ENCODE assay signal across 16 mouse cellular contexts in genomic region chr9:22385890-22386289, GRCm38 (mm10). TPM values are rescaled to one million over a fixed set of nuclear protein-coding genes. Genes with fewer than 3 reads are reported as not detected.
DNase-seq lines count a peak whose midpoint lies in the region; ATAC-seq and TF ChIP-seq lines count a peak whose summit lies in the region.
"Had no signal": no experiment of that assay in that cellular context is flagged by ENCODE, and none has a peak within 500 bp of the region (broad histone marks: within the 10 kb centered on the region; RNA-seq: fewer than 3 reads in every experiment).

No protein-coding gene starts in this region.

- TF ChIP-seq POLR2A in MEL (IDR thresholded peaks at IDR 0.05; ENCODE audit: control insufficient read depth in 1 of 2, insufficient read depth in 1 of 2, low read depth in 1 of 2, low read length in 2 of 2, poor library complexity in 1 of 2), result no peak

- H3K27ac ChIP-seq in heart, postnatal 0 days (ENCODE audit: low read depth), result peak overlapping the region; percentile 58; the same call in 1 of the 2 replicates
- no peak overlapping the region for H3K27ac ChIP-seq in heart, embryonic 12.5 days (ENCODE audit: poor library complexity, severe bottlenecking)
- H3K27ac ChIP-seq in MEL (ENCODE audit: control insufficient read depth, low read depth, low read length), result no peak overlapping the region
- peak overlapping the region; percentile 16; the same call in 1 of the 2 replicates for H3K27ac ChIP-seq in liver, embryonic 13.5 days
- no peak overlapping the region for H3K27ac ChIP-seq in neural tube, embryonic 15.5 days (replicated peaks)
- H3K27ac ChIP-seq in kidney, embryonic 14.5 days (ENCODE audit: low read depth, low read length), result no peak overlapping the region
- H3K27ac ChIP-seq: kidney, embryonic 15.5 days; layer of hippocampus, adult 2 months; left cerebral cortex, adult 2 months; neural tube, embryonic 13.5 days had no signal

- peaks cover 6% of the 10 kb centered on the region for H3K36me3 ChIP-seq in heart, postnatal 0 days (replicated peaks; ENCODE audit: control insufficient read depth, insufficient read depth, low read length)
- H3K36me3 ChIP-seq in heart, embryonic 12.5 days, result peaks cover 29% of the 10 kb centered on the region
- peaks cover 58 to 59% of the 10 kb centered on the region in 2 experiments for H3K36me3 ChIP-seq in MEL (ENCODE audit: control insufficient read depth in 1 of 2, insufficient read depth in 2 of 2, low read length in 2 of 2)
- peaks cover 47% of the 10 kb centered on the region for H3K36me3 ChIP-seq in liver, embryonic 13.5 days
- no peaks in the 10 kb centered on the region for H3K36me3 ChIP-seq in neural tube, embryonic 15.5 days
- peaks cover 12% of the 10 kb centered on the region; the same call in 1 of the 2 replicates for H3K36me3 ChIP-seq in kidney, embryonic 14.5 days (ENCODE audit: control insufficient read depth, insufficient read depth, low read length)
- H3K36me3 ChIP-seq: neural tube, embryonic 13.5 days had no signal

- ATAC-seq in heart, postnatal 0 days (ENCODE audit: insufficient read depth, low read depth), result no peak
- no peak for ATAC-seq in heart, embryonic 12.5 days (ENCODE audit: insufficient number of reproducible peaks, low FRiP score)
- no peak for ATAC-seq in liver, embryonic 13.5 days (ENCODE audit: low read depth)
- no peak for ATAC-seq in neural tube, embryonic 15.5 days (ENCODE audit: low FRiP score)
- no peak for ATAC-seq in kidney, embryonic 14.5 days (ENCODE audit: low FRiP score, low TSS enrichment)
- ATAC-seq: forebrain, embryonic 14.5 days had no signal

- no peak for TF ChIP-seq EP300 in heart, postnatal 0 days (IDR thresholded peaks at IDR 0.05; ENCODE audit: low read depth)
- no peak for TF ChIP-seq EP300 in MEL (IDR thresholded peaks at IDR 0.05; ENCODE audit: low read depth in 1 of 2, low read length in 2 of 2)

- H3K4me3 ChIP-seq in heart, postnatal 0 days (ENCODE audit: low read depth, low read length), result no peak overlapping the region
- H3K4me3 ChIP-seq in heart, embryonic 12.5 days, result no peak overlapping the region
- H3K4me3 ChIP-seq in MEL (ENCODE audit: control insufficient read depth in 1 of 2, insufficient read depth in 1 of 2, low read depth in 2 of 2, low read length in 2 of 2), result peak overlapping the region in 1 of 2 experiments; percentile 73; a peak in 2 of 4 replicates
- peak overlapping the region; percentile 40 for H3K4me3 ChIP-seq in liver, embryonic 13.5 days (replicated peaks)
- no peak overlapping the region for H3K4me3 ChIP-seq in neural tube, embryonic 15.5 days (replicated peaks)
- H3K4me3 ChIP-seq in kidney, embryonic 14.5 days (ENCODE audit: low read length), result no peak overlapping the region
- H3K4me3 ChIP-seq: kidney, embryonic 15.5 days; layer of hippocampus, adult 2 months; left cerebral cortex, adult 2 months; neural tube, embryonic 13.5 days had no signal

- peaks cover 72% of the 10 kb centered on the region for H3K79me2 ChIP-seq in MEL (ENCODE audit: control insufficient read depth, insufficient read depth, low read length, poor library complexity)

- H3K27me3 ChIP-seq in heart, postnatal 0 days (ENCODE audit: control insufficient read depth, insufficient read depth, low read length), result no peaks in the 10 kb centered on the region
- H3K27me3 ChIP-seq in heart, embryonic 12.5 days (replicated peaks), result no peaks in the 10 kb centered on the region
- no peaks in the 10 kb centered on the region for H3K27me3 ChIP-seq in MEL (ENCODE audit: control insufficient read depth in 1 of 2, insufficient read depth in 2 of 2, low read length in 2 of 2)
- no peaks in the 10 kb centered on the region for H3K27me3 ChIP-seq in liver, embryonic 13.5 days
- no peaks in the 10 kb centered on the region for H3K27me3 ChIP-seq in neural tube, embryonic 15.5 days (replicated peaks)
- H3K27me3 ChIP-seq in kidney, embryonic 14.5 days (ENCODE audit: control insufficient read depth, insufficient read depth, low read length), result no peaks in the 10 kb centered on the region
- H3K27me3 ChIP-seq: kidney, embryonic 15.5 days; neural tube, embryonic 13.5 days had no signal

- H3K9me3 ChIP-seq in heart, postnatal 0 days (replicated peaks; ENCODE audit: control insufficient read depth, low read length), result no peaks in the 10 kb centered on the region
- no peaks in the 10 kb centered on the region for H3K9me3 ChIP-seq in heart, embryonic 12.5 days (replicated peaks)
- no peaks in the 10 kb centered on the region for H3K9me3 ChIP-seq in MEL (replicated peaks; ENCODE audit: insufficient read depth, low read length)
- no peaks in the 10 kb centered on the region for H3K9me3 ChIP-seq in liver, embryonic 13.5 days (replicated peaks)
- no peaks in the 10 kb centered on the region for H3K9me3 ChIP-seq in neural tube, embryonic 15.5 days (replicated peaks)
- no peaks in the 10 kb centered on the region for H3K9me3 ChIP-seq in kidney, embryonic 14.5 days (ENCODE audit: control insufficient read depth, low read length)
- H3K9me3 ChIP-seq: kidney, embryonic 15.5 days; neural tube, embryonic 13.5 days had no signal

- TF ChIP-seq CTCF in heart, postnatal 0 days (IDR thresholded peaks at IDR 0.05; ENCODE audit: low read depth), result no peak
- no peak for TF ChIP-seq CTCF in MEL (IDR thresholded peaks at IDR 0.05 in 2 of 3, conservative IDR thresholded peaks at IDR 0.05 in 1 of 3; ENCODE audit: control insufficient read depth in 1 of 3, insufficient read depth in 1 of 3, low read depth in 2 of 3, low read length in 3 of 3, poor library complexity in 1 of 3, severe bottlenecking in 1 of 3)

- H3K4me2 ChIP-seq in heart, postnatal 0 days (ENCODE audit: low read depth, low read length), result peak overlapping the region; percentile 8; the same call in 1 of the 2 replicates
- no peak overlapping the region for H3K4me2 ChIP-seq in heart, embryonic 12.5 days
- peak overlapping the region; percentile 66 for H3K4me2 ChIP-seq in liver, embryonic 13.5 days
- no peak overlapping the region for H3K4me2 ChIP-seq in neural tube, embryonic 15.5 days
- no peak overlapping the region for H3K4me2 ChIP-seq in kidney, embryonic 14.5 days (replicated peaks; ENCODE audit: low read depth, low read length)

- H3K9ac ChIP-seq in heart, postnatal 0 days (replicated peaks; ENCODE audit: low read depth, low read length), result no peak overlapping the region
- H3K9ac ChIP-seq in heart, embryonic 12.5 days, result no peak overlapping the region
- peak overlapping the region; percentile 26 for H3K9ac ChIP-seq in MEL (ENCODE audit: control insufficient read depth, low read depth, low read length, poor library complexity, severe bottlenecking)
- H3K9ac ChIP-seq in liver, embryonic 13.5 days, result peak overlapping the region; percentile 40
- no peak overlapping the region for H3K9ac ChIP-seq in neural tube, embryonic 15.5 days (replicated peaks)
- no peak overlapping the region for H3K9ac ChIP-seq in kidney, embryonic 14.5 days (ENCODE audit: low read depth, low read length)
- H3K9ac ChIP-seq: kidney, embryonic 15.5 days; neural tube, embryonic 13.5 days had no signal

- WGBS in heart, postnatal 0 days, result 46% methylated on average over 2 of the region's 2 CpGs
- WGBS in heart, embryonic 12.5 days, result 70% methylated on average over 2 of the region's 2 CpGs
- 72% methylated on average over 2 of the region's 2 CpGs for WGBS in liver, embryonic 13.5 days (ENCODE audit: insufficient replicate concordance)
- 70% methylated on average over 2 of the region's 2 CpGs for WGBS in neural tube, embryonic 15.5 days
- WGBS in kidney, embryonic 14.5 days, result 74% methylated on average over 2 of the region's 2 CpGs

- peak; percentile 12 for DNase-seq in heart, postnatal 0 days (ENCODE audit: low spot score)
- DNase-seq in 3T3-L1 (ENCODE audit: low read depth, low spot score) (peak; percentile 93), MEL (ENCODE audit: low read depth, low spot score) (no peak), MN1 (ENCODE audit: low spot score) (no peak)
- DNase-seq in liver, embryonic 13.5 days, result no peak
- DNase-seq: adrenal gland, adult 8-10 months; cerebellum, adult 18-20 months; heart, postnatal 4 days had no signal

- H3K4me1 ChIP-seq in heart, postnatal 0 days (ENCODE audit: control insufficient read depth, insufficient read depth), result peaks cover 14% of the 10 kb centered on the region
- peaks cover 21% of the 10 kb centered on the region for H3K4me1 ChIP-seq in heart, embryonic 12.5 days (replicated peaks)
- peaks cover 21 to 42% of the 10 kb centered on the region in 2 experiments for H3K4me1 ChIP-seq in MEL (ENCODE audit: control insufficient read depth in 1 of 2, insufficient read depth in 2 of 2, low read length in 2 of 2)
- H3K4me1 ChIP-seq in liver, embryonic 13.5 days (replicated peaks), result peaks cover 49% of the 10 kb centered on the region
- H3K4me1 ChIP-seq in neural tube, embryonic 15.5 days, result peaks cover 14% of the 10 kb centered on the region
- H3K4me1 ChIP-seq in kidney, embryonic 14.5 days (ENCODE audit: control insufficient read depth, insufficient read depth, low read length), result peaks cover 7% of the 10 kb centered on the region

- TF ChIP-seq RAD21 in MEL (IDR thresholded peaks at IDR 0.05; ENCODE audit: low read depth, low read length), result no peak

RNA-seq across cellular contexts. Expression of gene Anln, which starts 3.1 kb away (rescaled TPM):
- 35.0 and 50.9 TPM in 2 replicates for total RNA-seq in heart, postnatal 0 days (2014; rRNA removed; ENCODE audit: low replicate concordance)
- polyA plus RNA-seq in heart, postnatal 0 days (2015; fragmentation: Nextera tagmentation; extraction: Ambion mirVana), result 12.8 and 12.9 TPM in 2 replicates
- polyA plus RNA-seq in heart, embryonic 12.5 days (2016; fragmentation: Nextera tagmentation; extraction: Ambion mirVana), result 62.3 and 65.6 TPM in 2 replicates
- 93.3 and 105 TPM in 2 replicates for total RNA-seq in MEL (2012; rRNA removed)
- polyA plus RNA-seq in MEL (2012; ENCODE audit: insufficient read depth in 1 of 2, insufficient read length in 2 of 2, low read depth in 1 of 2, low replicate concordance in 2 of 2, missing spikeins in 1 of 2), result 100 to 1,000 TPM in 1 of 2 experiments, 10 to 100 TPM in 1; 93.3 to 114 TPM
- 23.1 and 31.6 TPM in 2 replicates for polyA plus RNA-seq in liver, embryonic 13.5 days (2015; fragmentation: Nextera tagmentation; extraction: Ambion mirVana)
- polyA plus RNA-seq in neural tube, embryonic 15.5 days (2015; fragmentation: Nextera tagmentation; extraction: Ambion mirVana), result 3.7 and 11.2 TPM in 2 replicates
- 34.6 and 54.3 TPM in 2 replicates for polyA plus RNA-seq in kidney, embryonic 14.5 days (2014; fragmentation: Nextera tagmentation; extraction: Ambion mirVana)

RNA-seq across cellular contexts. Expression of gene 9530077C05Rik, which starts 25.4 kb away (rescaled TPM):
- 0.69 and 1.6 TPM in 2 replicates for total RNA-seq in heart, postnatal 0 days (2014; rRNA removed; ENCODE audit: low replicate concordance)
- polyA plus RNA-seq in heart, postnatal 0 days (2015; fragmentation: Nextera tagmentation; extraction: Ambion mirVana), result 0.62 and 0.85 TPM in 2 replicates
- 2.0 and 2.5 TPM in 2 replicates for polyA plus RNA-seq in heart, embryonic 12.5 days (2016; fragmentation: Nextera tagmentation; extraction: Ambion mirVana)
- total RNA-seq in MEL (2012; rRNA removed), result 4.1 and 4.5 TPM in 2 replicates
- 1 to 10 TPM in 1 of 2 experiments, not detected in 1; 6.9 TPM for polyA plus RNA-seq in MEL (2012; ENCODE audit: insufficient read depth in 1 of 2, insufficient read length in 2 of 2, low read depth in 1 of 2, low replicate concordance in 2 of 2, missing spikeins in 1 of 2)
- polyA plus RNA-seq in liver, embryonic 13.5 days (2015; fragmentation: Nextera tagmentation; extraction: Ambion mirVana), result 1.7 and 2.0 TPM in 2 replicates
- polyA plus RNA-seq in neural tube, embryonic 15.5 days (2015; fragmentation: Nextera tagmentation; extraction: Ambion mirVana), result 14.8 and 15.0 TPM in 2 replicates
- polyA plus RNA-seq in kidney, embryonic 14.5 days (2014; fragmentation: Nextera tagmentation; extraction: Ambion mirVana), result 3.9 and 5.8 TPM in 2 replicates

Comparison
In these comparisons a context has a peak if more than half of its experiments do, and no peak if none do; other contexts are left out.
1. H3K27ac ChIP-seq: peak in heart, postnatal 0 days (single experiment) and liver, embryonic 13.5 days (single experiment); none in heart, embryonic 12.5 days (single experiment), MEL (single experiment), neural tube, embryonic 15.5 days (single experiment) and kidney, embryonic 14.5 days (single experiment).
2. H3K4me2 ChIP-seq: peak in heart, postnatal 0 days (single experiment) and liver, embryonic 13.5 days (single experiment); none in heart, embryonic 12.5 days (single experiment), neural tube, embryonic 15.5 days (single experiment) and kidney, embryonic 14.5 days (single experiment).
3. DNase-seq: peak in heart, postnatal 0 days (single experiment) and 3T3-L1 (single experiment); none in MEL (single experiment), liver, embryonic 13.5 days (single experiment) and MN1 (single experiment).
4. H3K9ac ChIP-seq: peak in MEL (single experiment) and liver, embryonic 13.5 days (single experiment); none in heart, postnatal 0 days (single experiment), heart, embryonic 12.5 days (single experiment), neural tube, embryonic 15.5 days (single experiment) and kidney, embryonic 14.5 days (single experiment).